Mouse (Mus musculus) kidney, embryonic 15.5 days (tissue): ENCODE data around the gene Stk32c. TPM values are rescaled to one million over a fixed set of nuclear protein-coding genes. Genes with fewer than 3 reads are reported as not detected.

Experiments used
- polyA plus RNA-seq: library from polyadenylated mRNA; unstranded; fragments of >200 nt; fragmentation: Nextera tagmentation; extraction: Ambion mirVana; gene quantifications from 2 replicates; pipeline ENCODE4 v1.2.1, GENCODE M21; 2015

The Stk32c gene
- polyA plus RNA-seq, 1 experiment from 2014 or later, result 0.16 TPM

Other genes starting within 250 kb of the Stk32c start
- gene Dpysl4, start 127.3 kb downstream of the Stk32c start, polyA plus RNA-seq, result 14.6 and 17.6 TPM in 2 replicates
- gene Lrrc27, start 319 bp downstream of the Stk32c start, polyA plus RNA-seq, result 2.9 and 3.0 TPM in 2 replicates
- 8.1 and 8.7 TPM in 2 replicates for gene Pwwp2b, start 35.2 kb upstream of the Stk32c start, polyA plus RNA-seq
- gene Inpp5a, start 175.8 kb upstream of the Stk32c start, polyA plus RNA-seq, result 19.1 and 22.2 TPM in 2 replicates